Mouse (Mus musculus): ENCODE measurements at regions not wholly inside any gene's neighbourhood (a gene's known extent, or its start where the extent isn't known, plus 50 kb on each side); places are given as distances from the start of the nearest gene placed in this dataset.
"Not testable (repeated sequence)": the region's sequence is repeated elsewhere in the genome, so short reads cannot be mapped to it uniquely, and the experiment has no call there.

DNA sequence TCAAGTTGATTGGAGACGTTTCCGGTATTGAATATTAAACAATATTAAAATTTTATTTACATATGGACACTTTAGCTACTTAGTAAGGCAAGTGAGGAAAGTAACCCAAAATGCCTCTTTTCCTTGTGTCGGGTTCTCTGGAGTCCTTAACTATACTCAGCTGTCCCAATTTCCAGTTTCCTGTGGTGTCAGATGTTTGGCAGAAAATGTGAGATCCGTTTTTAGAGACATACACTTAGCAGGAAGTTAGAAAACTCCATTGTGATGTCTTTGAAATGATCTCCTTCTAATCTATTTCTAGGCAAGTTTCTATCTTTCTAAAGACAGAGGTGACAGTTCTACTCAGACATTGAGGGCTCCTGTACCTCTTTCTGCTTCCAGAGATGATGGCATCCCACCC, 168.9 kb upstream of the Plcxd3 start:
- DNase-seq: no peak

GRCm38 (mm10) chr15:4213371-4213770, 161.9 kb upstream of the Plcxd3 start:
- DNase-seq: no peak

DNA sequence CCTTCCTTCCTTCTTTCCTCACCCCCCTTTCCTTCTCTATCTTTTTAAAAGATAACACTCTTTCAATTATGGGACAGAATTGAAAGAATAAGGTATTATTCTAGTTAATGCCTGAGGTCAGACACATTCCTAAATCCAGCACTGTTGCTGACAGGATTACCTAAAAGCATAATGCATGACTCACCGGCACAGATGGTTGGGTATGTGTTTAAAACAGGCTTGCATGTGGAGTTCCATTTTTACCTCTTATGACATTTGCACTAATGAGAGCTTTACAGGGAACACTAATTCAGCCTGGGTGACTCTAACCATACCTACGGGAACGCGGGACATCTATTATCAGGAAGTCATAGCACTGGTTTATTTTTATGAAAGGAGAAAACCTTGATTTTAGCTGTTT, 156.2 kb upstream of the Plcxd3 start:
- DNase-seq: no peak

DNA sequence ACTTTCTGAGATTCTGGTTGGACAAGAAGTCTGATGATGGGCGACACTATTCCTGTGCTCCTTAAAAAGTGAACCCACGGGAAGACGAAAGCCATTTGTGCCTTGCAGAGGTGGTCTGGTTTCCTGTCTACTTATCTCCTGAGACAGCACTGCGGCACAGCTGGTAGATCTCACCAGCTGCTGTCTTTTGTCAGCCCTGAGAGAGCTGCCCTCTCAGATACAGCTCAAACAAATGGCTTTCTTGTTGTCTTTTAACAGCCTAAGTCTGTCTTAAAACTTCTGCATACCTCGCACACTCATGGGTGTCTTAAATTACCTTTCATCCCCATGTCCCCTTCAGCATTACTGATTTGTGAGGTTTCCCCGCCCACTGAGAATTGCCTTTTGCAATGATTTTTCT, 147.2 kb upstream of the Plcxd3 start:
- peak; percentile 32 for DNase-seq

DNA sequence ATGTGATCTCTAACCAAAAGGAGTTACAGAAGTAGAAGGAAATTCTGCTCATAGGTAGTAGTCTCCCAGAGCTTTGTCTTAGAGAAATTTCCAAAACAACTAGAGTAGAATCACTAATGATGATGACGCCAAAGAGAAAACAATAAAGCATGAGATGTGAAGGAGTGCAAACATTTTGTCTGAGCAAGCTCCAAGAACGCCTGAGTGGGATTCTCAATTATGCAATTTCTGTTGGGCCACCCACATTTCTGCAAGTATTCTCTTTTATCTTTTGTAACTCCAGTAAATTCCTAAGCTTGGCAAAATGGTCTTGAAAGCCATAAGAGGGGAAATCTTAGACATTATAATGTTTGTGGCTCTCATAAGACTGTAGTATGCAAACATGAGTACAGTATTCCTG, 134.6 kb upstream of the Plcxd3 start:
- no peak for DNase-seq

- no peak for DNase-seq
Measured at GRCm38 (mm10) chr15:4247637-4248136, 127.6 kb upstream of the Plcxd3 start.

GRCm38 (mm10) chr15:4264601-4265000, 110.7 kb upstream of the Plcxd3 start:
- no peak for DNase-seq

- no peak for DNase-seq
Measured at GRCm38 (mm10) chr15:4269835-4270234, 105.5 kb upstream of the Plcxd3 start.

GRCm38 (mm10) chr15:4277011-4277410, 98.3 kb upstream of the Plcxd3 start:
- DNase-seq: no peak

DNA sequence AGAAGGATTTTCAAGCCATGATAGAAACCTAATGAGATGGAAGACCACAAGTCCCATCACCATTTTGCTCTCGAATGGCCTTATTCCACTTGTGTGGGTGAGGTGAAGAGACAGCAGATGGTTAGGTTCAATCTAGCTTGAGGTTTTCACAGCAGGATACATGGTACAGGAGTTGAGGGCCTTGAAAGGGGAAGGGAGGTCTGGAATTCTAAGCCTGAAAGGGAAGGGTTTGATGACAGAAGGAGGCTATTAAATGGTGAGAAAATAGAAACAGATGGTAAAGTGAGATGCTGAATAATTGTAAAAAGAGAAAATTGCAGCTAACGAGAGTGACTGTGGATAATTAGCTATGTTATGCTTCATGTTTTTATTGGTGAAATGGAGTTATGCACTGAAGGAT, 67.8 kb upstream of the Plcxd3 start:
- no peak for DNase-seq

DNA sequence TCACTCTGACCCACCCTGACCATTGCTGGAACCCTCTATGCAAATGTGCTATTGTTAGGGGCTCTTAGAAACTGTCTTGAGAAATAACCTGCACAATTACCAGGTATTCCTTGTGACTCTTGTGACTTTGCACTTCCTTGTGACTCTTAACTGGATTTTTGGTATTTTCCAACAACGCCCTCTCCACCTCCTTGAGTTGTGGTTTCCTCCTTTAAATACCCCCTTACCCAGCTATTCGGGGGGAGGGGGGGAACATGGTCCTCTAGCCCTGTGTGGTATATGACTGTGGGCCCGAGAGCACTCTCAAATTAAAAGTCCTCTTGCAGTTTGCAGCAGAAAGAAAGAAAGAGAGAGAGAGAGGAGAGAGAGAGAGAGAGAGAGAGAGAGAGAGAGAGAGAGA, 61.6 kb upstream of the Plcxd3 start:
- DNase-seq: not testable (repeated sequence)

DNA sequence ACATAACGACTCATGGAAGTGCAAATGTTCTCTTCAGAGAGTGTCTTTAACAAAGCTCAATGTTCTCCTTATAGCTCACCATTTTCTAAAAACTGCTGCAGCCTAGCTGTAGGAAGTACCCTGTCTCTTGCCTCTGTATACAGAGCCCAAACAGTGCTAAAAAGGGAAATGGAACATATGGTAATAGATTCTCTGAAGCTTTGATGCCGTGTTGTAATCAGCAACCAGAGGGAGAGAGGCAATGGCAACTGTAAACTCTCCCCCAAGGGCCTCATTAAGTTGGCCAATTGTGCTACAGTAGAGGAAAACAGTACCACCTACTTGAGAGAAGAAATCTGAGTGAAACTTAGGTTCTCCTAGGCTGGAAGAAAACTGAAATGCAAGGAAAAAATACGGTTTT, 59.4 kb upstream of the Plcxd3 start:
- peak; percentile 2 for DNase-seq
